Mouse (Mus musculus) heart, postnatal 4 days (tissue): Measurements from ENCODE around the gene Zic2. TPM values are rescaled to one million over a fixed set of nuclear protein-coding genes. Genes with fewer than 3 reads are reported as not detected.

Experiments
- DNase-seq: peaks from one replicate; pipeline ENCODE4 v3.0.0; 2021
- total RNA-seq, 2 experiments: library from RNA; stranded (reverse); gene quantifications; 2 replicates each; pipeline ENCODE4 v1.2.3; 2021

Zic2 gene
- total RNA-seq, 2 experiments from 2014 or later, result not detected

DNA sequence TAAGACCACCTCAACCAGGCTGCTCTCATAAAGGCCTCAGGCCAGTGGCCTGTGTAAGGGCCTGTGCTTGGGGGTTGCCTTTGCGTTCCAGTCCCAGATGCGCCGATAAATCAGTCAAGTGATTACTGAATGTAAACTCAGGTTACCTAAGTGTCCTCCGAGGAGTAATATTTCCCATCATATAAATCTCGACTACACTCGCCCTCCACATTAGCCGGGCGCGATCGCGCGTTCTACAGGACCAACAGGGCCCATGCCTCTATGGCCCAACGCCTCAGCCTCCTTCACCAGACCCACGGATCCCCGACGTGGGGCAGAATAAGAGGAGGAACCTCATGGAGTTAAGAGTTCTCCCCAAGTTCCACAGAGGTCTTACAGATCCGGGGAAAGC lies 12.6 kb upstream of the Zic2 start:
- DNase-seq, result no peak

DNA sequence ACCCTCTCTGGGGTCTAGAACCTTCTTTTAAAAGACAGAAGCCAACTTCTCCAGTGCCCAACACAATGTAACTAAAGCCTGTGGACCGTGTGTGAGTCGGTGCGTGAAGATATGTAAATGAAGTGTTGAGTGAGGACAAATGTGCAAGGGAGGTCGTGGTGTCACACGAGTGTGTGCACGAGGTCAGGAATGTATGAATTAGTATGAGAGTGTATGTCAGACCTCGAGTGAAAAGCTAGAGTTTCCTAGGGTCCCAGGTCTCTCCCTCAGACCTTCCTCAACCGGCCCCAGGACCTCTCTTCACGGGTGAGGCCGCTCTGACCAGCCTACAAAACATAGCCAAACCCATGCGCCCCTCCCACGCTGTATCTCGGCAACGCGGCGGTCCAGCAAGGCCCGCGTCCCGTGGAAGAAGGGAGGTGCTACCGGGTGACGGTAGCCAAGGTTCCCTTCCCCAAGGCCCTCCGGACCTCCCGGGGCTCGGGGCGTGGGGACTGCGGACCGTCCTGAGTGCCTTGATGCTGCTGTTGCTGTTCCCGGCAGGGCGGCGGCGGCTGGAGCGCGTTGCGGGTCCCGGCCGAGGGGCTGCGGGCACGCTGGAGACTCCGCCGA lies 12.0 kb upstream of the Zic2 start:
- DNase-seq, result no peak

DNA sequence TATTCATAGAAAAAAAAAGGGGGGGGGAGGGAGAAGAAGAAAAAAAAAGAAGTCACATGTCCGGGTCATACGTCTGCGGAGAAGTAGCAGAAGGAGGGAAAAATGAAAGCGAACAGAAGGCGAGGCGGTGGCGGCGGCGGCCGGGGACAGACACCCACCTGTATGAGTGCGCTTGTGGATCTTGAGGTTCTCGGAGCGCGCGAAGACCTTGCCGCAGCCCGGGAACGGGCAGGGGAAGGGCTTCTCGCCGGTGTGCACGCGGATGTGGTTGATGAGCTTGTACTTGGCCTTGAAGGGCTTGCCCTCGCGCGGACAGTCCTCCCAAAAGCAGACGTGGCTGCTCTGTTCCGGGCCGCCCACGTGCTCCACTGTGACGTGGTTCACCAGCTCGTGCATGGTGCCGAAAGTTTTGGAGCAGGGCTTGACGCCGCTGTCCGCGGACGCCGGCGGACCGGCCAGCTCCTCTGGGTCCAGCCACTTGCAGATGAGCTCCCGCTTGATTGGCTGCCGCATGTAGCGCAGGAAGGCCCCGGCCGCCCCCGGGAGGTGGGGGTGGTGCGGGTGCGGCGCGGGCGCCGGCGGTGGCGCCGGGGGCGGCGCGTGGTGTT lies 11.4 kb upstream of the Zic2 start:
- peak; percentile 32 for DNase-seq

DNA sequence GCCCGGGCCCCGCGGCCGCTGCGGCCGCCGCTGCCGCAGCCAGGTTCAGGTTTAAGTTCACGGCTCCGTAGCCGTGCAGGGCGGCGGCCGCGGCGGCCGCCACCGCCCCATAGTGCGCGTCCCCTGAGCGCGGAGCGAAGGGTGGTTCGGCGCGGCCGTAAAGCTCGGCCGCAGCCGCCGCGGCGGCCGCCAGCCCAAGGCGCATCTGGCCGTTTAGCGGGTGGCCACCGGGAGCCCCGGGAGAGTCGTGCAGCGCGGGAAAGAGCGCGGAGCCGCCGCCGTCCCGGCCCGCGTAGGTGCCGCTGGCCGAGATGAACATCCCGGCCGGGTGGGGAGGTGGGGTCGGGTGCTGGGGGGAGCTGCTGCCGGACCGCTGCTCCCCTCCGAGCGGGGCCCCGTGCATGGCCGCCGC lies 10.9 kb upstream of the Zic2 start:
- no peak for DNase-seq

DNA sequence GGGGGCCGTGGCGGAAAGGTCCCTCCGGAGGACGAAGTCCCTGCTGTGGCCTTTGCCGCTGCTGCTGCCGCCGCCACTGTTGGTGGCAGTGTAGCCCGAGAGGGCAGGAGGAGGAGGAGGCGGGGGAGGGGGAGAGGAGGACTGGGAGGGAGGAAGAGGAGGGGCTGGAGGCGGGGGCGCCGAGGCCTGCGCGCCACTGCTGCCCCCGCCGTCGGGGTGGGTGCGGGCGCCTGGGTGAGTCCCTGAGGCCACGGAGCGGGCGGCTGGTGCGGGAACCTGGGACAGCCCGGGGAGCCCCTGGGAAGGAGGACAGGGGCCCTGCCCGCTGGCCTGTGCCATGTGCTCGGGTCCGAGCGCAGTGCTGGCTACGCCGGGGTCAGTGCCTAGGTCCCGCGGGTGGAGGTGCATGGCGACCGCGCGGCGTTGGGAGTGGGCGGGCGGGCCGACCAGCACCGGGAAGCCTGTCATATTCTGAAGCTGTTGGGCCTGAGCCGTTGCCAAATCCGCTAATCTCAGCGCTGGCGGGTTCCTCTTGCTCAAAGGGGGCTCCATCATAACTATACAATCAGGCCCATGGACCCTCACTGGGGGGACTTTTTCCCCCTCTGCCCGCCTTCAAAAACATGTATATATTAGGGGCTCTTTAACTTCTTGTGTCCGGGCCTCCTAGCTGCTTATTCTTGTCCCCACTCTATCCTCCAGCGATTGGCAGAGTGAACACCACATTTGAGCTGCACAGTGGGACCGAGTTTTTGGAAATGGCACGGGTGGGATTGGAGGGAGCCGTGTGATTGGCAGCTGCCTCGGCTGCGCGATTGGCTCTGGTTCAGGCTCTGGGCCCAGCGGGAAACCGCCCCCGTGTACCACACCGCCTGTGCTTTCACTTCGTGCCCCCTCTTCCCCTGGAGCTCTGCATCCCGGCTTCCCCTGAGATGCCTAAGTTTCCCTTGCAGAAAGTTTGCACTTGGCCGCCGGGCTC lies 10.2 kb upstream of the Zic2 start, which contains the start of gene Zic5:
TSS of gene Zic5 (minus strand) at position 915 of the 979 bp plus-strand sequence.
- DNase-seq, result no peak

DNA sequence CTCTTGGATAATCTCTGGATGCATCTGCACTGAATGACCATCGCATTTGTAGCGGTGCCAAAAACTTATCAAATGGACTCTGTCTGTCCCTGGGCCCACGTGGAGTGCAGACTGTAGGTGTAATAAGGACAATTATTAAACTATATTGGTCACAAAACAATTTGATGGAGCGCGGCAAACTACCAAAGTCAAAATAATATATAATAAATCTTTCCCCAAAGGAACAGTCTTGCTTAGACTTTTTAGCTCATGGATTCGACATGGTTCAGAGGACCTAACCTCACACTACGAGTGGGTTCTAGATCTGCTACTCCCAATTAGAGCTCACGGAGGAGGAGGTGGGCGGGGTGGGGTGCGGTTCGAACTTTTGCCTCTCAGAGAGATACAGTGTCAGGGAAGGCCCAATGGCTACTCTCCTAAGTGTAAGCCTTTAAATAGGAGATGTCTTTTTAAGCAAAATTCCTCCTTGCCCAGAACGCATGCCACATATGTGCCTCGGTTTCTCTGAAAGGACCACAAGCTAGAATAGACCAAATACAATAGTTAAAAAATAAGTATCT lies 9.2 kb upstream of the Zic2 start:
- DNase-seq, result no peak

DNA sequence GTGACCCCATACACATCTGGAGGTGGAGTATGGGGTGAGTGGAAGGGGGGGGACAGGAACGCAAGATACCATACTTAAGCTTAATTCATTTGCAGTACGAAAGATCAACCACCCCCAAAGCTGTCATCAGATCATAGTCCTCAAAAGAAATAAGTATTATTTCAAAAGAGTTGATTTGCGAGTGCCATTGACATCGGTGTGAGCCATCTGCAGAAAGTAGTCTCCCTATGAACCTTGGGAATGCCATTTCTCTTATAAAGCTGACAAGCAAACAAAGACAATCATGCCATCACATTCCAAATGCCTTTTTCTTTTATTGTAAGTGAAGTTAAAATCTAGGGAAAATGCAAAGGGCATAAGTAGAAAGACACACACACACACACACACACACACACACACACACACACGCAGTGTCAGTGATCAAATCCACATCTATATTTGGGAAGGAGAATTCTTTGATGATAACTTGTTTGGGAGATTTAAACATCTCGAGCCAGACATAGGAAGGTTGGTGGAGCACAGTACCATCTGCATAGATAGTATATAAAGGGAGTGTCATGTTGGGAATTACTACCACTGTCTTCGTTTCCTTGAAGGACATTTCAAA lies 8.4 kb upstream of the Zic2 start:
- DNase-seq, result no peak

DNA sequence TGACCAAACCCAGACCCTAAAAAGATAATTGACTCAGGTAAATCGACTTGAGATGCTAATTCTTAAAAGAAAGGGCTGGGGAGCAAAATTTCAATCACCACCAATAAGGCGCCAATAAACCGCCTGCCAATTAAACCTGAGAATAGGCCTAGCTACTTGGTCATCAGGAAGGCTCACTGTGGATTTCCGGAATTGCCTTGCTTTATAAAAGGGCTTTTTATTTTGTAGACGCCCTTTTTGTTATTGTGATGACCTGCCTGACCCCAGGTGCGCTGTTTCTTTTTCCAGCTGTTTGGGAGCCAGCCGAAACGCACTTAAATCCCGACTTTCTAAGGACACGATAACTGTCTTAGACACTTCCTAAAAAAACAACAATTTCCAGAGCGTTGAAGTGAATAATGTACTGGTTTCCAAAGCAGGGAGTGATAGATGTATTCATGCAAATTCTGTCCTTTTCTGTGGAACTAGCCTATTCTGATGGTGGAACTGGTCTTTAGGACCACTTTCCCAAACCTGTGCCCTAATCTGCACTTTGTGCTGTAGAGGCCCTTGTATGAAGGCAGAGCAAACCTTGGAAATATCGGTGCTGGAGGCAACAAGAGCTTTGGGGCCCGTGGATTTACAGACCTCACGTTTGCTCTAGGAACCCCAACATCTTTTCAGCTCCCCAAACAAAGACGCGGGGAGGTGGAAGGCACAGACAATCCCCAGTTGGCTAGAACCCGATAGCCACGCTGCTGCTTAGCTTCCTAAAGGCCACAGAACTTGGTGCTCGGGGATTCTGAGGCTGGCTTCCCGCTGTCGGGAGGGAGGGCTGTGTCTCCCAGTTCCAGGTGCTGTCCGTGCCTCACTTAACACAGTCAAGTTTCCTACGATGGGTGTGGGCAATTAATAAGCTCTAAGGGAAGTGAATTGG lies 7.1 kb upstream of the Zic2 start:
- DNase-seq, result no peak

DNA sequence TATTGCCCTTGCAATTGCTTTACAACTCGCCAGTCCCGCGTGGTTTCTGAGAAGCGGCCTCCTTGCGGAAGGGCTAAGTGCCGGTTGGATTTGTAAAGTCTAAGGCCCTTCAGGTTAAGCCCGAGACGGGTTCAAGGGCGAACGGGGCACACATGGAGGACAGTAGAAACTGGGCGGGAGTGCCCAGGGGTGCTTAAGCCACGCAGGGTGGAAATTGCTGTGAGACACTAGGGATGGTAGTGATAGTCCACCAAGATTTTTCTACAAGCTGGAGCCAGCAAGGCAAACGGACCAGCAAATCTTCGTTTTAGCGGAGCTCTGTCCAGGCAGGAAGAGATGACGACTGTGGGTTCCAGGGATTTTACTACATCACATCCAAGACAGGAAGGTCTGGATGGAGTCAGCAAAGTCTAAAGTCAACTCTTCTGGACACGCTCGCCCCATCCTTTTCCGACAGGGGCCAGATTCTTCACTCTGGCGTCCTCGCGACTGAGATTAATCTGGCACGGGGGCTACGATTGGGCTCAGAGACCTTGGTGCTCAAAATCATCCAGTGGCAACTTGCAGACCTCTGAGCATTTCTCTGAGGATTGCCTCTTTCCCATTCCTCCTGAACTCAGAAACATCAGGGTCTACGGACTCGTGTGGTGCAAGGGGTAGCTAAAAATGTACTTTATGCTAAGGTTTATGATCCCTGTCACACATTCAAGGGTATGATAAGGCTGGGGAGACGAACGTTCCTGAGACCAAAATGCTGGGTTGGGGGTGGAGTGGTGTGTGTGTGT lies 6.1 kb upstream of the Zic2 start:
- no peak for DNase-seq

DNA sequence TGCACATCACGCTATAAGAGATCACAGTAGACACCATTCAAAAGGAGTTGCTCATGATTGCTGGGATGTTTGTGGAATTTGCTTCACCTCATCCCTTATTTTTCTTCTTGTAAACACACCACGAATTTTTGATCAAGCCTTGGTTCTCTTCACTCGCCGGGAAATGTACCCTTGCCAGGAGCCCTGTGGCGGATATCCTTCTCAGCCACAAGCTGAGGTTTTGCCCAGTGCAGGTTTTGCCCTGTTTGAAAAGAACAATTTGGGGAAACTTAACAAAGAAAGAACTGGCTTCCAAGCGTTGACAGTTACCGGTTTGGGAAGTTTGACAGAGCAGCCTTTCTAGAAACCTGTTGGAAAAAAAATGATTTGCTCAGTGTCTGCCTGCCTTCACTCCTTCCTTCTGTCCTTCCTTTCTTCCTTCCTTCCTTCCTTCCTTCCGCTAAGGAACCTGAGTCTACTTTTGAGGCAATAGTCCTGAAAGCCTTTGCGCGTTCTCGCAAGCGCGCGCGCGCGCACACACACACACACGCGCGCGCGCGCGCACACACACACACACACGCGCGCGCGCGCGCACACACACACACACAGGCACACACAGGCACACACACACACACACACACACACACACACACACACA lies 3.7 kb upstream of the Zic2 start:
- DNase-seq, result no peak

DNA sequence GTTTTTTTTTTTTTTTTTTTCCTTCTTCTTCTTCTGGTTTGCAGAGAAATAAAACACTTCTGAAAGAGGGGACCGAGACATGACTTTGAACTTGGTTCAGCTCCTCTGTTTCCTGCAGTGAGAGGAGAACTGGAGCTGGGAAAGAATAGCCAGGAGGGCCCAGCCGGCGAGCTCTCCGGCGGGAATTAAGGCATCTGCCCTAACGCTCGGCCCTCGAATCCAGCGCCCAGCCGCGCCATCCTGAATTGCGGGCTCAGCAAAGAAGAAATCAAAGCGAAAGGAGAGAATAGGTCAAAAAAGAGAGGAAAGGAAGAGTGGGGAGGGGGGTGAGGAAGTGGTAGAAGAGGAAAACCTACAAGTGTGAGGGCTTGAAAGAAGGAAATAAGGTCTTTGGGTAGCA lies 3.1 kb upstream of the Zic2 start:
- DNase-seq, result no peak

DNA sequence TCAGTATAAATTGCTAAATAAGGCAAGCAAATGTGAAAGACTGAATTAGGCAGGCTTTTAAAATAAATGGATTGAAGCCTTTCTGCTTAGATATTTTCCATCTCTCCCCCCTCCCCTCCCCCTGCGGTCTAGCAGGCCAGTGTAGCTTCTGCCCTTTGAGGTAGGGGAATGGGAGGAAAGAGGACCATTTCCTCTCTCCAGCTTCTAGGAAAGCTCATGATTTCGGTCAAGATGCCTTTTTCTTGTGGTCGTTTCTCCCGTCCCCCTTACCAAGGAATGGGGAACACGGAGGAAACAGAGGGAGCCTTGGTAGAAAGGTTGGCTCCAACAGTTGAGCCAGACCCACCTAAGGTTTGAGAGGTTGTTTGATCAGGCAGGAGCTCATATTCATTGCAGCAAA lies 2.6 kb upstream of the Zic2 start:
- no peak for DNase-seq

DNA sequence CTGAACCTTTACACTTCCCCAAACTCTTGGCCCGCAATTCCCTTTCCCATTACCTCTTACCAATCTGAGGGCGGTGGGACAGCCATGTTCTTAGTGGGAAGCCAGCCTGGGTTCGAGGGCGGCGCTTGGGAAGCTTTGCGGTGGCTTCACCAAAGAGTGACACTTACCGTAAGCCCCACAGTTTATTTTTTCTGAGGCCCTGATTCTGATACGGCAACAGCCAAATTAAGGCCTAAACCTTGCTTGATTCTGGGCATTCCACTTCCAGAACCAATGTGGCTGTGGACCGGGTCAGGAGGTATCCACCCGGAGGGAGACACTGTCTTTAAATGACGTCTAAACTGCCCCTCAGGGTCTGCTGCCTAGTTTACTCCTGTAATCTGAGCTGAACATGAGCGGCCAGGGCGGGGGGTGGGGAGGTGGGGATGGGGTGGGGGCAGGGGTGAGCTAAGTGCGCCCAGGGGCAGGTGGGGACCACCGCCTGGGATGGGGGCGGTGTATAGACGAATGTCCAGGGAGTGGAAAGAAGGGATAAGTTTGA lies 2.0 kb upstream of the Zic2 start:
- DNase-seq, result no peak

DNA sequence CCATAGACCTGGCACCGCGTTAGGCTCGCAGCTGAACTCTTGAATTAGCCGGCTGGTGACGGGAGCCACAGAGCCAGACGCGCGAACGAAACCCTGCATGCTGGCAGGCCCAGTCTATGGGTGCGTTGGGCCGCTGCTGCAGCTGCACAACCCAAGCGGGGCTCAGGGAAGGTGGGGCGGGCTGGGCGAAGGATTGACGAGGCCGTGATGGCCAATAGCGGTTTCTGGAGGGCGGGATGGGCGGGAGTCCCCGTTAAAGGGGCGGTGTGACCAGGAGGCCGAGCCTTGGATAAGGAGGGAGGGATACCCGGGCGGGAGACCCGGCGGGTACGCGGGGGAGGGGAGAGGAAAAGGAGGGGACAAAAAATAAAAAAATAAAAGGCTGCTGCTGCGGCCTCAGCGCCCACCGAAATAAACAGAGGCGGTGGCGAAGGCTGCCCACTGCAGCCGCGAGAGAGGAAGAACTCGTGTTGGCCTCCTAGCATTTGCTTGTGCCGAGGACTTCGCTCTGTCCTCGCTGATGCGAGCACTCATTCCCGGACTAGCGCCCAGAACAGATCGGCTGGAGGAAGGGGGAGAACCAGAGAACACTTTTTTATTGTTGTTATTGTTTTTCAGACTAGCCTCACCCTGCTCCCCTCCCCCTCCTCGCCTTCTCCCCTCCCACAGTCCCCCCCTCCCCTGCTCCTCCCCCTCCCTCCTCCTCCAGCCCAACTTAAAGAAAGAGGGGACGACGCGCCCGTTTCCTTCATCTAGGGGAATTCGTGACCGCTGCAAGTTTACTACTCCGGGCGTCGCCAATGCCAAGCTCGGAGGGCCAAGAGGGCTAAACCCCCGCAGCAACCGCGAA lies 969 bp upstream of the Zic2 start:
- DNase-seq, result no peak

DNA sequence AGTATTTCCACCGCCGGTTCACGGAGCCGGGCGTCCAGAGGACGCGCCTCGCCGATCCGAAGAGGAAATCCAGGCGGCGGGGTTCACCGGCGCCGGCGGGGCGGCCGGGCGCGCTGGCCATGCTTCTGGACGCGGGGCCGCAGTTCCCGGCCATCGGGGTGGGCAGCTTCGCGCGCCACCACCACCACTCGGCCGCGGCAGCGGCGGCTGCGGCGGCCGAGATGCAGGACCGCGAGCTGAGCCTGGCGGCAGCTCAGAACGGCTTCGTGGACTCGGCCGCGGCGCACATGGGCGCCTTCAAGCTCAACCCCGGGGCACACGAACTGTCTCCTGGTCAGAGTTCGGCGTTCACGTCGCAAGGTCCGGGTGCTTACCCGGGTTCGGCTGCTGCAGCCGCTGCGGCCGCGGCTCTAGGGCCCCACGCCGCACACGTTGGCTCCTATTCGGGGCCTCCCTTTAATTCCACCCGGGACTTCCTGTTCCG lies 364 bp downstream of the Zic2 start:
- DNase-seq, result no peak

DNA sequence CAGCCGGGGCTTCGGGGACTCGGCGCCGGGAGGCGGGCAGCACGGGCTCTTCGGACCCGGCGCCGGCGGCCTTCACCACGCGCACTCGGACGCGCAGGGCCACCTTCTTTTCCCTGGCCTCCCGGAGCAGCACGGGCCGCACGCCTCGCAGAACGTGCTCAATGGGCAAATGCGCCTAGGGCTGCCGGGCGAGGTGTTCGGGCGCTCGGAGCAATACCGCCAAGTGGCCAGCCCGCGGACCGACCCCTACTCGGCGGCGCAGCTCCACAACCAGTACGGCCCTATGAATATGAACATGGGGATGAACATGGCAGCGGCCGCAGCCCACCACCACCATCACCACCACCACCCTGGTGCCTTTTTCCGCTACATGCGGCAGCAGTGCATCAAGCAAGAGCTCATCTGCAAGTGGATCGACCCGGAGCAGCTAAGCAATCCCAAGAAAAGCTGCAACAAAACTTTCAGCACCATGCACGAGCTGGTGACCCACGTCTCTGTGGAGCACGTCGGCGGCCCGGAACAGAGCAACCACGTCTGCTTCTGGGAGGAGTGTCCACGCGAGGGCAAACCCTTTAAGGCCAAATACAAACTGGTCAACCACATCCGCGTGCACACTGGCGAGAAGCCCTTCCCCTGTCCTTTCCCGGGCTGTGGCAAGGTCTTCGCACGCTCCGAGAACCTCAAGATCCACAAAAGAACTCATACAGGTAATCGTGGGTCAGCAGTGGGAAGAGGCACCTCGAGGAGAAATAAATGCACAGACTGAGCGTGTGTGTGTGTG lies 996 bp downstream of the Zic2 start:
- DNase-seq, result no peak

DNA sequence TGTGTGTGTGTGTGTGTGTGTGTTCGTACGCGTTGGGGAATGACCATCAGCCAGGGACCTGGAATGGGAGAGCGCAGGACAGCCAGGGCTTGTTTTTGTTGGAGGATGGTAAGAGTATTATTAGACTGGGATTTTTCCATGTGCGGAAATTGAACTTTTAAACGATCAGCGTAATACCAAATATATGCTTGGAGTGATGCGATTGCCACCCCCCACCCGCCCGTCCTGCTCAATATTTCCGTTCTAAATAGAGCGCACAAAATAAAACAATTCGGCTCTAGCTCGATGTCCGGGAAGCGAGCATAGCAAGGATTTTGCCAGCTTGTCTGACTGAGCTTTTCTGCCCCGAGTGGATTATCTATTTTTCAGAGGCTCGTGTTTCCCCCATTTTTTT lies 1.6 kb downstream of the Zic2 start:
- no peak for DNase-seq

DNA sequence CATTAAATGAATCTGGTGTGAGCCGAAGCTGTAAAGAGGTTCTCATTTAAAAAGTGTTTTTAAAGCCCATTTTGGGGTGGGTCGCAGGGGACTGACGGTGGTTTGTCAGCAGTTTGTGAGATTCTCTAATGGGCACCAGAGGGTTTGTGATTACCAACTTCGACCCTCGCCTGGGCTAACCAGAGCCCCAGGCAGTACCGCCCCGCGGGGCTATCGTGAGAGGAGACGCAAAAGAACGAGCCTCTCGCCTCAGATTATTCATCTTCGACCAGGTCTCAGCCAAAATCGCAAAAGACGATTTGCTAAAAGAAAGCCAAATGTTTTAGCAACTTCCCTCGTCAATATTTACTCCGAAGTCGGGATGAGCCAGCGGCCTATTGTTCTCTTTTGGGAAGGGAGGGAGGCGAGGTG lies 2.0 kb downstream of the Zic2 start:
- no peak for DNase-seq
